Mouse (Mus musculus) retina, postnatal 7 days (tissue): ENCODE data around the gene Dgkq.

Source experiments
- DNase-seq: peaks from one replicate; pipeline ENCODE4 v3.0.0-alpha.2; 2012; ENCODE audit warnings: low read depth, low spot score

The Dgkq gene

DNA sequence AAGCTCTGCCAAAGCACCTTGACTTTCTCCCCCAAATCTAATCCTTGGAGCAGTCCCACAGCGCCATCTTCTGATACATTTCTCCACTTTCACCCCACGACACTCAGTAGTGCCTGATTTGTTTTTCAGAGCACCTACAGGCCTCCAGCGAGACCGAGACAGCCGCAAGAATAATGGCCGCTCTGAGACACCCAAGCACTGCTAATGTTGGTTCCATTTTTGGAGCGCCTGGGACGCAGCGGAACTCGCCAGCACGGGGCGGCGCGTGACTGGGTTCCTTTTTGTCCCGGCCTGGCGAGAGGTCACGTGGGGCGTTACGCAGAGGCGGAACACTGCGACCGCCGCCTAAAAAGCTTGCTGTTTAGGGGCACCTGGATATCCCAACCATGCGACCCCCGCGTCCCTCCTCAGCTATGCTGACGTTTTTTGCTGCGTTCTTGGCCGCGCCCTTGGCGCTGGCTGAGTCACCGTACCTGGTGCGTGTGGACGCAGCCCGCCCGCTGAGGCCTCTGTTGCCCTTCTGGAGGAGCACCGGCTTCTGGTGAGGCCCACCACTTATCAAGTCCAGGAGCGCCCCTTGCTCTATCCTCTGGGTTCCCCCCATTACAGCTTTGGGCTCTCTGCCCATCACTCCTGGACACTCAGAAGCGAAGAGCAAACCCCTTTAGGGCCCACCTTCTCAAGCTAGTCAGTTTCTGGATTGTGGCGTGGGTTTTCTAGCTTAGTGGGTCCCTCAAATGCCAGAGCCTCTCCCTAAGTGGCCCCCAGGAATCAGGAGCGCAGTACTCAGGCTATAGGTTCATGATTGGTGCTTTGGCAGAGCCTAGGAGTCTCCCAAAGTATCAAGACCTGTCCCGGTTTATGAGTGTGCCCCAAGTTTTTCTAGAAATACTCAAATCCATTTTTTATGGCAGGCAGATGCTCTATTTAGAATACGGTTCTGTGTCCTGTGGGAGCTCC is at the start of gene Dgkq:
Gene Dgkq, minus strand, starts transcription at position 696 of the 960 bp plus-strand sequence.
- DNase-seq, result peak; percentile 51

DNA sequence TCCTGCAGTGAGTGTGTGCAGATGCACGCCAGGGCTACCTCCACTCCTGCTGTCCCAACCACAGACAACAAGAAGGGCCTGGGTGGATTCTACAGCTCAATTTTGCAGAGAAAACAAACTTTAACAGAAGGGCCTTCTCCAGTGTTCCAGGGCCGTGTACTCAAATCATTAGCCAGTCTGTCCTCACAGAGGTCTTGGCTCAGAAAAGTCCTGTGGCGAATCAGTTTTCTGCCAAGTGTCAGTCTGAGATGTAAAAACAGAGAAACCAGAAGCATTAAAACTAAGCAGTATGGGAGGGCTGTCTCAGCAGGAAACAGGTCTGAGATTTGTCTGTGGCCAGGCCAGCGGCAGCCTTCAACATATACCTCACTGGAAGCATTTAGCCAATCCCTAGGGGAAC is 48.6 kb upstream of the Dgkq start:
- DNase-seq, result no peak

DNA sequence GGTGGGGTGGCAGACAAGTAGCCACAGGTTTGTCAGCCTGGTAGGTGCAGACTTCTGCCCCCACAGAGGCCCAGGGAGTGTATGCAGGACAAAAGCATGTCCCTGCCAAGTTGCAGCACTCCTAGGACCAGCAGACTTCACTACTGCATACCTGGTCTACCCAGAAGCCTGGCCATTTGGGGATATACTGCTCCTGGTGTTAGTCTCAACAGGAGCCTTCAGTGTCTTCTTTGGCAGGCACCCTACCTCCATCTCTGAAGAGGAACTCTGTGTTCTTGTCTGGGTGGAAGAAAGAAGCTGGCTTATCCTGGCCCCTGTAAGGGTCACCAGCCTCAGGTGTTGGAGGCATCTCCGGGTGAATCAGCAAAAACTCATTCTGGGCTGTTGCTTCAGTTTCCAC is 46.5 kb upstream of the Dgkq start:
- no peak for DNase-seq

DNA sequence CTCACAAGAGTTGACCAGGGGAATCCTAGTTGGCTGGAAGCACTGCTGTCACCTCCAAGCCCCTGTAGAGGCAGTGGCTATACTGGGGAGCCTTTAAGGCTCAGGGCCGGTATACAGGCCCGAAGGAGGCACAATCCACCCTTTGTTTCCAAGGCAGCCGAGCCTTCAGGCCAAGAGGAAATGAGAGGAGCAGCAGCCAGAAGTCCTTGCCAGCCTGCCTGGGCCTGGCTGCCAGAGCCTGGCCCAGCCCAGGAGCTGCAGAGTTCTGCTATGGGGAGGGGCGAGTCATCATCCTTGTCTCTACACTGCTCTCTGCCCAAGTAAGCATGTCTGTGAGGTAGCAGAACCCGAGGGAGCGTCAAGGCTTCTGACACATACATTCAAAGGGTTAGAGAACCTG is 44.7 kb upstream of the Dgkq start:
- no peak for DNase-seq

DNA sequence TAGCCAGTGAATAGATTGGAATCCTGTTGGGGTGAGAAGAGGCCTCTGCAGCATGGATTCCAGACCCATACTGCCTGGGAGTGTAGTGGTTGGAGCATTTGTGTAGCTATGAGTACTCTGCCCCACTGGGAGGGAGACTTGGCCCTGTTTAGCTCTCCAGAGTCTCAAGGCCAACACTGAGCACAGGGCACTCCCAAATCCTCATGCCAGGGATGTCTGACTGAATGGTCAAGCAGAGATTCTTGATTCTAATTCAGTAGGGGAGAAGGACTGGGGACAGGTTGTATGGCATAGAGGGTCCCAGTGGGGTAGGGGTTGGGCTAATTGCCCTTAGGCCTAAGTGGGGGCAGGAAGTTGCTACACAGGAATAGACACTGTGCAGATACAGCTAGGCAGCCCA is 44.2 kb upstream of the Dgkq start:
- no peak for DNase-seq

DNA sequence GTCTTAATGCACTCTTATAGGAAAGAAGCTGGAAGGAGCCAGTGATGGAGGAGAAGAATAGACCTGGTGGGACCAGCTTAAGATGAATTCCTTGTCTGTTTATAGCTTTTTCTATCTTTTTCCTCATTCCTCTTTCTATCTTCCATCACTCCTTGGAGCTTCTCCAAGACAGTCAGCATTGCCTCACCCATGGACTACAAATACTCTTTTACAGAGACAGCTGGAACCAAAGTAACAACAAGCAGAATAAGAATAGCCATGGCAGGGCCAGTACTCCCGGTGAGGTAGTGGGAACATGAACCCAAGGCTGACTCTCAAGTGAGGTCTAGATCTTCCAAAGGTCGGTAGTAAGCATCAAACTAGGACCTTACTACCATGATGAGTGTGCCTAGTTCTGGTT is 43.6 kb upstream of the Dgkq start:
- DNase-seq, result no peak

DNA sequence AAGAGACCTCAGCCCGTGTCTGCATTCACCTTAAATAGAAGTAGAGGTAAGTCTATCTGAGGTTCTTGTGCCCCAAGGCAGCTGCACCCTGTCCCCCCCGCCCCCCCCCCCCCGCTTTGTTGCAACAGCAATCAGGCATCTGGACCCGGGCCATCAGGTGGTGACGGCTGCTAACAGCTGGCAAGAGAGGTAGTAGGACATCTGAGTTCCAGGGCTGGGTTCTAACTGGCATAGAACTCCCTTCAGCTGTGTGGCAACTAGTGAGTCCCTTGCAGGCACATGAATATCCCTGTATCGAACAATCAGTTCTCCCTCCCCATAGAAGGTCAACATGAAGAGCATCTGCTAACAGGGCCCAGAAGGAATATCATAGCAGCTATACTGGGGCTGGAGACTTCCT is 42.5 kb upstream of the Dgkq start:
- DNase-seq, result no peak

DNA sequence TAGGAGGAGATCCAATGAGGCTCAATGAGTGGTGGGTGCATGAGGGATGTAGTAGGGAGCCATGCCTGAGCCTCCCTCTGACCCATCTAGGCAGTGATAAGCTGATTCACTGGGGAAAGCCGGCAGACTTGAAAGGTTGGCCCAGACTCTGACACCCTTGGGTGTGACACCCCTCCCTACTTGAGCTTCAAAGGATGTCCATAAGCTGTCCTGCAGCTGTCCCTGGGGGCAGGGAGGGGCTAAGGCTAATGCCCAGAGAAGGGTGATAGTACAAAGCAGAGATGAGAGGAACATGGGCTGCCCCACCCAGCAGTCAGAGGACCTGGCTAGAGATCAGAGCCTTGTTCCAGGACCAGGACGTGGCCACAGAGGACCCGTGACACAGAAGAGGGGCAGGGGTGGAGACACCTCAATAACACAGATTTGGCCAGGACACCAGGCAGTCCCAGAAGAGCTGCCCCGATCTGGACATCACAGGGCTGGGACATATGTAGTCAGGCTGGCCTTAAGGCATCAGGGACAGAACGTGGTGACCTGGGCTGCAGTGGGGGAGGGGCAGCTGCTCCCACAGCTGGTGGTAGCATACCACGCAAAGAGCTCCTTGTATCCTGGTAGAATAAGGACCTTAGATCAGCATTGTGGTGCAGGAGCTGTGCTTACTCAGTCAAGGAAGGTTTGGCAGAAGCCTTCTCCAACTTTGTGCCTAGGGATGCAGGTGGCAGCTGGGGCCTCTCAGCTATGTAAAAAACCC is 39.7 kb upstream of the Dgkq start:
- peak; percentile 16 for DNase-seq

DNA sequence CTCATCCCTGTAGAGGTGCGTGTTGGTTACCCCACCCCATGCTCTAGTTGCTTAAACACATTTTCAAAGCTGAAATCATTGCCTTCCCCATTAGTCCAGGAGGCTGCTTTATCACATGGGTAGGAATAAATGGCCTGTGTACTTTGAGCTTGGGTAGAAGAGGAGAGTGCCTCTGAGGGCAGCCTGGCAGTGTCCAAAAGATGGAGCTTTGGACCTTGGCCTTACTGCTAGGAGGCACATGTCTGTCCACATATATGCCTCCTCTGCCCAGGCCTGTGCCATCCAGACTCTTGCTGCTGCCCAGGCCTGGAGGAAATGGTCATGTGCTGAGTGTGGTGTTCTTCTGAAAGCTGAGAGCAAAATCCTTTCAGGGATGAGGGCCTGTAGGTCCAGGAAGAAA is 38.9 kb upstream of the Dgkq start:
- no peak for DNase-seq

DNA sequence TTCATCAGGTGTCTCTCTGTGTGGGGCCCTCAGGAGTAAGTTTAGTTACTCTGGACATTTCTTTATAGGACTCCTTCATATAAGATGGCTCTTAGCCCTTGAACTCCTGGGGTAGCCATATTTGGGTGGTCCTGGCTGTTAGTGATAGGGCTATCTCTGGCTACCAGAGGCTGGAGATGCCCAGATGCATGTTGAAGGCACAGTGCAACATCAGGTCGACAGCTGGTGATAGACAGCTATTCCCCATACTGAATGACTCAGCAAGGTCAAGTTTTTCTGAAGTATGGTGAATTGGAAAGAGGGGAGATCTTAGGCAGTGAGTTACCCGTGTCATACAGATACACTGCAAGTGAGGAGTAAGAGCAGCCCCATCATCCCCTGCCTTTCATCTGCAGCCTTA is 38.3 kb upstream of the Dgkq start:
- DNase-seq, result no peak

DNA sequence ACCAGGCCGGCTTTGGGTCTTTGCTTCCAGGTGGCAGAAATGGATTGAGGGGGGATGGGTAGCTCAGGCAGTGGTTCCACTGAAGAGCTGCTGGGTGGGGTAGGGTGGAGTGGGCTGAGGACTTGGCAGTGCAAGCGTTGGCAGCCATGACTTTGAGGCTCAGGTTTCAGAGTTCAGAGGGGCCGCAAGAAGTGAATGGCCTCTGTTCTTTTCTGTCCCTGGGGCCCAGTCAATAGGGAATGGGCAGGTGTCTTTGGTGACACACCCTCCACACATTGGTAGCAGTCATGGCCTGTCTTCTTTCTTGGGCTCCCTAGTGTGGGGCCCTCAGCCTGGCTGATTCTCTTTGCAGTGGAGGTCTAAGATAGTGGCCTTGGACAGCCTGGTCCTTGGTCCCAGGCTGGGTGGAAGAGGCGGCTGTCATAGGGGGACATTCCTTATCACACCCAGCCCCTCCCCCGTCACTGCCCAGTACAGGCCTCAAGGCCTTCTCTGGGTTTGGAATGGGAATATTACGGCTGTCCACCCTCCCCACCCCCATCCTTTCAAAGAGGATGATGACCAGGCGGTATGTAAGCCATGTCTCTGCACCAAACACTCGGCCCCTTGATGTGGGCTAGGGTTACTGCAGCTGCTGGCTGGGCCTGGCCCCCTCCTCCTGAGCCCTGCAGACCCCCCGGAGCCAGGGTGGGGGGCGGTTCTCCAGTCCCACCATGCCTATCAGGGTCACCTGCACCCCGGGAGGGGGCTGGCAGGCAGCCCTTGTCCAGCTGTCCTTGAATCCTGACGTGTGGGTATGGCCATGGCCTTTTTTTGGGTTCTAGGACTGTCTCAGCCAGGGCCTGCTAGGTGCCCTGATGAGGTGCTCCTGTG is 34.5 kb upstream of the Dgkq start:
- DNase-seq, result no peak

DNA sequence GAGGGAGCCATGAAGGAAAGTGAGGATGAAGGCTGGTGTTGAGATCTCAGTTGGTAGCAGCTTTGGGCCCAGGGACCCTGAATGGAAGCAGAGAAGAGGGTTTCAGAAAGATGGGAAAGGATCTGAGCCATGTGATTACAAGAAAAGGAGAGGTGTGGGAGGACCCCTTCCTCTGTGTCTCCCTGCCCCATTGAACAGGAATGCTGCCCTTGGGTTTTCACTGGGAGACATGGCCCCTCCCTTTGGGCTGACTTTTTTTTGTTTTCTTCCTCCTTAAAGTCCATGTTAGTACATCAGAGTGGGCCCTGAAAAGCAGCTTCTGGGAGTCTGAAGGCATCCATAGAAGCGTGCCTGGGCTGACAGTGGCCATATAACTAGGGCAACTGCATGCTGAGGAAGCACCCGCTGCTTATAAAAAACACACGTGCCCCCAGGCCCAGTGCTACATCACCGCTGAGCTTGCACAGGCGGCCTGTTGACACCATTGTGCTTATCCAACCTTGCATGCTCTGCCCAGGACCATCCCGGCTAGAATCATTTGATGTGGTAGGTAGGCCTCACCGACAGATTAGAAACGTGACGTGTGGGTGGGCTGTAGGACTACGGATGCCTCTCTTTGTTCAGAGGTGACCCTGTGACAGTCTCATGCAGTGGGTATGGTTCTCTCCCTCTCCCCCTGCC is 32.0 kb upstream of the Dgkq start:
- DNase-seq, result no peak

DNA sequence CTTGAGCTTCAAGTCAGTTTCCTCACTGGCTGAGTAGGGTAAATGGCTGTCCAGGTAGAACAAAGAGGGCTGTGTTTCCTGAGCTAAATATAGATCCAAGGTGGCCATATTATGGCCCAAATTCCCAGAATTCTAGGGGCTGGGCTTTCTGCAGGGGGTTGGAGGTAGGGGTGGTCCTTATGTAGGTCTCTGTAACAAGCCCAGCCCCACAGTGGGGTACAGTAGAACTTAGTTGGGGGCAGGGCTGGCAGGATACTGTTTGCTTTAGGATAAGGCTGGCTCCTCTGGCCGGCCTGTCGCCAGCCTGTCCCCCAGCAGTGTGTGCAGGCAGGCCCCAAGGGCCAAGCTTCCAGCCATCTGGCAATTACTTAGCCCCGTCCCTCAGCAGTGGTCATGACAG is 30.9 kb upstream of the Dgkq start:
- DNase-seq, result no peak

DNA sequence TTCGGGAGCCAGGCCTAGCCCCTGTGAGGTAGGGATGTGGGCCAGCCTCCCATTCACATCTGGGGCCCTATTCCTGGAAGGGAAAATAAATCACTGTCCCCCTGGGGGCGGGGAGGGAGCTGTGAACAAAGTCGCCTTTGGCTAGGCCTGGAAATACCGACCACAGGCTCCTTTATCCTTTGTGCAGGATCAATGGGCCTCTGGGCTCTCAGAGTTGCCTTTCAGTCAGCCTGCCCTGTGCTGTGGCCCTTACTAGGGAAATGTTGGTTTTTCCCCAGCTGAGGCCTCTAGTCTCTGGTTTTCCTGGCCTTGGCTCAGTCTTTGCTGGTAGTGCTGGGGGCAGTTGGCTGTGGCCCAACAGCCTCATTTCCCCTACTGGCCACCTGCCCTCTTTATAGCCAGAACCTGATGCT is 27.9 kb upstream of the Dgkq start:
- no peak for DNase-seq

DNA sequence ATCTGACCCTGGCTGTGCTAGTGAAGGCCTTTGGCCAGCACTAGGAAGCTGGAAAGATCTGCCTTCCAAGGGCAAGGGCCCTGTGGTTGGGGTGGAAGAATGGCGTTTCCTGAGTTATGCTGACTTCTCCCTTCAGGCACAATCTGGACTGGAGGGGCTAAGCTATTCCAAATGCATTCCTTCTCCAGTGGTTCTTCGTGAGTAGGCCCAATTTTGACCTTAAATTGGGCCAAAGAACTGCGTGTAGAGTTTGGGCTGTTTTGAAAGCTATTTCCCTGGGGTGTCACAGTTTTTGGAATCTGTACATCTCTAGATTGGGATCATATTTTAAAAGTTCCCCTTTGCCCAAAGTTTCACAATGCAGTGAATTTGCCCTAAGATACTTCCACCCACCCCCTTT is 27.1 kb upstream of the Dgkq start:
- DNase-seq, result no peak

DNA sequence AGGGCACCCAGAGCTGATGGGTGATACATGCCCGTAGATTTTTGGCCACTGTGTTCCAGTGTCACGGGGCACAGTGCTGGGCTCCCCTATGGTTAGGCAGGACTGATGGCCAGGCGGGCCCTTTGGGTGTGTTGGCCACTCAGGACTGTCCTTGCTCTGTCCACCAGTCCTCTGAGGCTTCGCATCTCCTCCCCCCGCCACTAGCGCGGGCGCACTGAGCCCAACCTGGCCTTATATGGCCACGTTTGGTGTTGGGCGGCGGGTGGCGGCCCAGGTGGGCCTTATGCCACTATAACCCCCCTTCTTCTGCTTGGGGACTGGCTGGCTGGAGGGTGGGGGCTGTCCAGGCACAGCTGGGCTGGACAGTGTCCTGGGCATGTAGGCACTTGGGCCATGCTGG is 26.4 kb upstream of the Dgkq start:
- DNase-seq, result no peak

DNA sequence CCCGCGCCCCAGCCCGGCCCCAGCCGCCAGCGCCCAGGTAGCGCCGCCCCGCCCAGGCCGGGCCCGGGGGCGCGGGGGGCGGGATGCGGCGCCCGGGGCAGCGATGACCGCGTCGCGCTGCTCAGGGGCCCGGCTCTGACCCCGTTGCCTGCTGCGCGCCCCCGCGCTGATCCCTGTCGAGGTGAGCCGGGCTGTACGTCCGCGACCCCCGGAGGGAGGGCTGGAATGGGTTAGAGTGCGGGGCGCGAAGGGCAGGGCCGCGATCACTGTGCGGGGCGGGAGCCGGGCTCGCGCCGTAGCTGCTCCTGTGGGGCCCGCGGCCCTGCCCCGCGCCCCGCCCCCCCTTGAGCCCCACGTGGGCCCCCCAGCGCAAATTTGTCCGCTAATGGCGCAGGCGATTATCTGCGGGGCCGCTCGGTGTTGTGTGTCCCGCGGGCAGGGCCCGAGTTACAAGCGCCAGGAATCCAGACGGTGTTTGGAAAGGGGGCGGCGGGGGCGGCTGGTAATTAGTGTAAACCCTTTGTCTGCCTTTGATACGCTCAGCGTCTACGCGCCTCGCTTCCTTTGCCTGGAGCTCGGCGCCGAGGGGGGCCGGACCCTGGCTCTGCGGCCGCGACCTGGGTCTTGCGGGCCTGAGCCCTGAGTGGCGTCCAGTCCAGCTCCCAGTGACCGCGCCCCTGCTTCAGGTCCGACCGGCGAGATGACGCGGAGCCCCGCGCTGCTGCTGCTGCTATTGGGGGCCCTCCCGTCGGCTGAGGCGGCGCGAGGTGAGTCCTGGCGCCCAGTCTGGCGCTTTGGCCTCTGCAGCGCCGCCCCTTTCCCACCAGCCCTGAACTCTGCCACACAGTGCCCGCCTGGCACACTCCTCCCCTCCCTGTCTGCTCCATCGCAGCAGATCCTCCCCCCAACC is 25.1 kb upstream of the Dgkq start:
- DNase-seq, result peak; percentile 20

DNA sequence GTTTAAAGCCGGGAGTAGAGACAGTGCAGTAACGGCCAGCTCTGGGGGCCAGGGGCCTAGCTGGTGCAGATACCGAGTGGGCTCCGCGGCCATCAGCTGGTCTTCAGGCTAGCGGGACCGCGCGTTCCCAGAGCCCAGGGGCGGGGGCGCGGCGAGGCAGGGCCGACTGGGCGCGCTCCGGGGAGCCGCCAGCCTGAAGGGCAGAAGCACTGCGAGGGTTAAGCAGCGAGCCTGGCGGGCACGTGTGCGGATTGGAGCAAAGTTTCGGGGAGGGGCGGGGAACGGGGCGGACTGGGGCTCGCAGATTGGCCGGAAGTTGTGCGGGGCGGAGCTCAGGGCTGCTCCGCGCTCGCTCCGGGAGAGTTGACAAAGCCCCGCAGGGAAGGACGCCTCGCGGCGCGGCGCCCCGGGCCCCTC is 24.4 kb upstream of the Dgkq start:
- peak; percentile 67 for DNase-seq

DNA sequence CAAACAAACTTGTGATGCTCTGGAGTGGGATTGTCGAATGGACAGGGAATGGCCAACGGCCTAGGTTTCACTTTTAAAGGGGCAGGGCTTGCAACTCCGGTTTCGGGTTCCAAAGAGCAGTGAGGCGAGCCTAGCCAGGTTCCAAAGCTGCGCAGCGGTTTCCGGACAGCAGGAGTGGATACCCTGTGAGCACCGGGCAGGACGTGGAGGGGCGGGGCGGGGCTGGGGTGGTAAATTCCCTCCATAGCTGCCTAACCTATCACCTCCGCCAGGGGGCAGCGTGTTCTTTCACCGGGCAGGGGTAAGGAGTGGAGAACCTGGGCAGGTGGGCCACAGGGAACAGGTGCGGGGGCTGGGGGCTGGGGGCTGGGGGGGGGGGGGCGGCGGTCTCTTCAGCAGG is 22.8 kb upstream of the Dgkq start, which contains the start of gene Fgfrl1:
Gene Fgfrl1, plus strand, starts transcription at position 112 of the 400 bp plus-strand sequence.
- no peak for DNase-seq

DNA sequence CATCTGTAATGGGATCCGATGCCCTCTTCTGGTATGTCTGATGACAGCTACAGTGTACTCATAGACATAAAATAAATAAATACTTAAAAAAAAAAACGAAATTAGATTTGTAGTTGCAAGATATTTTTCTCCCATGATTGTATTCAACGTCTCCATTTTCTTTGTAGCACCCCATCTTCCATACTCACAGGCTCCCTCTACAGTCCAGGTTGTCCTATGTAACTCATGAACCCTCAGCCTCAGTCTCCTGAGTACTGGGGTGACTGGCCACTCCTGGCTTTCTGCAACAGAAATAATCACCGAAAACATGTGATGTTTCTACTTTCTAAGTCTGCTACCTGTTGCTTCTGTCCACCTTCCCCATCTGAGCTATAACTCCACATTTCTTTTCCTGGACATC is 21.7 kb upstream of the Dgkq start:
- DNase-seq, result no peak
